Mouse (Mus musculus): ENCODE measurements at regions not wholly inside any gene's neighbourhood (a gene's known extent, or its start where the extent isn't known, plus 50 kb on each side); places are given as distances from the start of the nearest gene placed in this dataset.

DNA sequence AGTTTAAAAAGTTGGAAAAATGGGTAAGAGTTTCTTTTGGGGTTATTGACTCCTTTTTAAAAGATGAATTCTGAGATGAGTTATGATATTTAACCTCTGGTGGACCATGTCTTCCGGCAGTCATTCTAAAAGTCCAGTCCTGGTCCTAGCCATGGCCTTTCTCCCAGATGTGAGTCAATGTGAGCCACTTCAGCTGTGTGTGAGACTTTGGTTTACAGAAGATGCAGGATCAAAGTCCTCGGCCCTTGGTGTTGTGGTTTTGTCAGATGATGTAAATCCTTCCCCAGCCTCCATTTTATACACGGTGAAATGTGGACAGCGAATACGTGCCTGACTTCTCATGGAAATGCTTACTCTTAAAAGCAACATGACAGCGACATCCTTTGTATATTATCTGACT is 287.0 kb upstream of the Tmem132c start:
- H3K4me3 ChIP-seq, result no peak overlapping the region

DNA sequence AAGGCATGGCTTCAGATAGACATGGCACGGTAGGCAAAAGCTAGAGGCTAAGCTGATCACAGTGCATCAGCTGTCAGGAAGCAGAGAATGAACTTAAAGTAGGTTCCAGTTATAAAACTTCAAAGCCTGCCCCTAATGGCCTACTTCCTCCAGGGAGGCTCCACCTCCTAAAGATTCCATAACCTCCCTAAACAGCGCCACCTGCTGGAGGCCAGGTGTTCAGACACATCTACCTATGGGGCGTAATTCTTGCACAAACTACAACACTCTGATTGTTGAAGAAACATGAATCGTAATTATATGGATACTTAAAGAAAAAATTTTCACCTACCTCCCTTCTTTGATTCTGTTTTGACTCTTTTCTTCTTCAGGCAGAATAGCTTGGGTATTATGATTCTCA is 277.0 kb upstream of the Tmem132c start:
- H3K4me1 ChIP-seq, result no peaks in the 10 kb centered on the region
- no peaks in the 10 kb centered on the region for H3K36me3 ChIP-seq
- no peak overlapping the region for H3K4me3 ChIP-seq
- no peak overlapping the region for H3K27ac ChIP-seq
- WGBS, result 88% methylated on average over 4 of the region's 4 CpGs
- H3K9me3 ChIP-seq, result peaks cover 6% of the 10 kb centered on the region; the same call in 1 of the 2 replicates
- H3K9ac ChIP-seq, result no peak overlapping the region
- no peak for ATAC-seq (ENCODE audit: low FRiP score, low read depth)
- no peaks in the 10 kb centered on the region for H3K27me3 ChIP-seq
- H3K4me2 ChIP-seq (replicated peaks), result no peak overlapping the region

More for the DNA sequence above, 287.0 kb upstream of the Tmem132c start:
- no peak for ATAC-seq (ENCODE audit: low FRiP score, low read depth)
- no peak overlapping the region for H3K4me2 ChIP-seq (replicated peaks)
- H3K27me3 ChIP-seq, result no peaks in the 10 kb centered on the region
- no peaks in the 10 kb centered on the region for H3K36me3 ChIP-seq
- no peak overlapping the region for H3K9ac ChIP-seq
- WGBS, result 93% methylated on average over 6 of the region's 6 CpGs
- no peaks in the 10 kb centered on the region for H3K4me1 ChIP-seq
- no peaks in the 10 kb centered on the region for H3K9me3 ChIP-seq
- H3K27ac ChIP-seq, result no peak overlapping the region

DNA sequence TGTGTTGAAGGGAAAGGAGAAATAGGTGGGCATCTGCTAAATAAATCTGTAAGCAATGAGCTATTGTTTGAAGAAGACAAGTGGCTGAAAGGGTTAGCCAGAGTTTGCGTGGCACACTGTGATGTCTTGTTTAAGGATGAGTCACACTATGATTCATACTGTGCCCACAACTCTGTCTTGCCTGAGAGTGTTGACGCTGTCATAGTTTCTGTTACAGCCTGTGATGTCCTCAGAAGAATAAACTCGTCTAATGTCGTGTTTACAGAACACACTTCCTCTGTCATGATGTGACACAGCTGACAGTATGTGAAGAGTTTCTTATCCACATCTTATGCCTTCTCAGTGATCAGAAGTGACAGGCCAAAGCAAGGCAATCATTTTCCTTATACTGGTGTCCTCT is 274.5 kb upstream of the Tmem132c start:
- H3K4me2 ChIP-seq (replicated peaks), result no peak overlapping the region
- H3K4me3 ChIP-seq, result no peak overlapping the region
- WGBS, result 87% methylated on average over 4 of the region's 4 CpGs
- no peak overlapping the region for H3K27ac ChIP-seq
- H3K9ac ChIP-seq, result no peak overlapping the region
- no peaks in the 10 kb centered on the region for H3K4me1 ChIP-seq
- H3K27me3 ChIP-seq, result no peaks in the 10 kb centered on the region
- ATAC-seq (ENCODE audit: low FRiP score, low read depth), result no peak
- H3K9me3 ChIP-seq, result no peaks in the 10 kb centered on the region
- no peaks in the 10 kb centered on the region for H3K36me3 ChIP-seq

DNA sequence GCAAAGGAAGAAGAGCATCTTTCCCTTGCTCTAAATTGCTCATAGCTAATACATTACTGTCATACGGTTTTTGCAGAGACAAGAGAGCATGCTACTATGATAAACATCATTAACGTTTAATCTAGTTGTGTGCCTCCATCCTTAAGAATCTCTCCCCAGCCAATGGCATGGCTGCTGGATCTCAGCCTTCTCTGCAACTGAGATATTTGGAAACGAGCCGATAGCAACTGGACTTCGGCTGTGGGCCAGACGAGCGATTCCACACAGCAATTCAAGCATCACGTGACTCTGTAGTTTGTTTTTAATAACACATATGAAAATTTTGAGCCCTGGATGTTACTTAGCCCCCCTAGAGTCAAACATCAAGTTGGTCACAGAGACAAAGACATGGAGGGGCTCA is 272.2 kb upstream of the Tmem132c start:
- Histone ChIP-seq H3K4me2 (replicated peaks) (no peak overlapping the region), H3K9ac (no peak overlapping the region), H3K27ac (no peak overlapping the region), H3K4me1 (no peaks in the 10 kb centered on the region; the same call in 1 of the 2 replicates), H3K36me3 (no peaks in the 10 kb centered on the region), H3K9me3 (no peaks in the 10 kb centered on the region), H3K27me3 (no peaks in the 10 kb centered on the region), H3K4me3 (no peak overlapping the region)
- no peak for ATAC-seq (ENCODE audit: low FRiP score, low read depth)
- WGBS, result 84% methylated on average over 8 of the region's 8 CpGs

DNA sequence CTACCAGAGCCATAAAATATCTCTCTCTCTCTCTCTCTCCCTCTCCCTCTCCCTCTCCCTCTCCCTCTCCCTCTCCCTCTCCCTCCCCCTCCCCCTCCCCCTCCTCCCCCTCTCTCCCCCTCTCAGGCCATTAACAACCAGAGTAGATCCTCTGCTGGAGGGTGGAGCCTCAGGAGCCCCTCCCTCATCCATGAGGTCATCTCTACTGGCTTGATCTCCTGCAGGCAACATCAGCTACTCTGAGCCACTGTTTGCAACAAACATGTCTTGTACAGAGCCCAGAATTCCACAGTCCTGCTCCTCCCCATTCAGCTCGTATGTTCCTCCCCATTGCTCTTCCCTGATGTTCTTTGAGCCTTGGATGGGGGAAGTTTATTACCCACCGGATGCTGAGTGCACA is 270.3 kb upstream of the Tmem132c start:
- H3K9me3 ChIP-seq, result no peaks in the 10 kb centered on the region
- no peaks in the 10 kb centered on the region for H3K36me3 ChIP-seq
- no peak overlapping the region for H3K4me2 ChIP-seq (replicated peaks)
- ATAC-seq (ENCODE audit: low FRiP score, low read depth), result no peak
- no peaks in the 10 kb centered on the region; the same call in 1 of the 2 replicates for H3K4me1 ChIP-seq
- H3K9ac ChIP-seq, result no peak overlapping the region
- WGBS, result 57% methylated on average over 2 of the region's 2 CpGs
- H3K27me3 ChIP-seq, result no peaks in the 10 kb centered on the region
- no peak overlapping the region for H3K27ac ChIP-seq
- no peak overlapping the region for H3K4me3 ChIP-seq

DNA sequence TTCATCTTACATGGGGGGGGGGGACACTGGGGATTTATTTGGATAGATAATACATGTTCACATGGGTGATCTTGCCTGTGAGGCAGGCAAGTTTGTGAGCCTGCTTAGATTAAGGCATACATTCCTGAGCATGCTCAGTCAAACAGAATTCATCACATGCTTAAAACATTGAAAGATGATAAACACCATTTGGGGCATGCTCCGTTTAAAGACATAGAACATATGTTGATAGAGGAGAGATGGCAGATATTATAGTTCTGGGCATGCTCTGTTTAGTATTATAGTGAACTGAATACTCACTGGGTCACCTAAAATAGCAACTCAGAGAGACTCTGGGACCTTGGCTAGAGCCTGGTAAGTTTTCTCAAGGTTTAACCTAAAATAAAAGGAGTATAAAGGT is 269.6 kb upstream of the Tmem132c start:
- H3K9ac ChIP-seq, result no peak overlapping the region
- 68% methylated on average over 1 of the region's 1 CpGs for WGBS
- no peaks in the 10 kb centered on the region for H3K27me3 ChIP-seq
- H3K9me3 ChIP-seq, result no peaks in the 10 kb centered on the region
- H3K4me1 ChIP-seq, result no peaks in the 10 kb centered on the region; the same call in 1 of the 2 replicates
- no peak overlapping the region for H3K4me2 ChIP-seq (replicated peaks)
- H3K36me3 ChIP-seq, result no peaks in the 10 kb centered on the region
- no peak overlapping the region for H3K4me3 ChIP-seq
- ATAC-seq (ENCODE audit: low FRiP score, low read depth), result no peak
- H3K27ac ChIP-seq, result no peak overlapping the region

DNA sequence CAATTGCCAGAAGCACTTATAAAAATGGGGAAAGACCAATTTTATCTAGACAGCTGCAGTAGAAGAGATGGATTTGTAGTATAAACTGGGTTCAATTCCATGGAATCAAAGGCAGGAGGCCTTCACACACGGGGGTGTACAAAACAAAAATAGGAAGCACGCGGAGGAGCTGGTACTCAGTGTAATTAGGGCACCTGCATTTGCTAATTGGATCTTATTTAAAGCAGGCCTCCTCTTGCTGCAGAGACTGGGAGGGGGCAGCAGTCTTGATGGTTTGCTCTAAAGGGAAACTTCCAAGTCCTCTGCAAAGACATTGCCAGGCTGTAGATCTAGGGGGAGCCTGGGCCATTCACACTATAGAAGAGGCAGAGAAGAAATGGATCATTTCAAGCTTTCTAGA is 268.2 kb upstream of the Tmem132c start:
- no peak for ATAC-seq (ENCODE audit: low FRiP score, low read depth)
- WGBS, result 11% methylated on average over 3 of the region's 3 CpGs
- H3K4me3 ChIP-seq, result no peak overlapping the region

DNA sequence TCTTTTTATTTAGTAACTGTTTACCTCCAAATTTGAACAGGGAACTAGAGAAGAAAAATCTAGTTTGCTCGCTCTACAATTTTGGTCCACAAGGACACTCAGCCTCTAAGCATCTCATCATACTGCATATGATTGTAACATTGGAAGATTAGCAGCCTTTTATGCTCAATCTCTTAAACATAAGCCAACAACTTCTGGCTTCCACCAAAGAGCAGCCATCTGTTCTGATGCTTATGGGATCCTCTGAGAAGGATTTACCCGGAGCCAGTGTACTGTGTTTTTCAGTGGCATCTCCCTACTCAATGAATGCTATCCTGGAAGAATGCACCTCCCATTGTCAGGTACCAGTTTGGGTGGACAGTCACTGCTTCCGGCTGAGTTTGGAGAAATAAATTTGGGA is 267.0 kb upstream of the Tmem132c start:
- H3K4me3 ChIP-seq, result no peak overlapping the region
- no peak overlapping the region for H3K9ac ChIP-seq
- no peak for ATAC-seq (ENCODE audit: low FRiP score, low read depth)
- H3K9me3 ChIP-seq, result 0 out of 2 replicates have a peak, but pooled peaks cover 5% of the 10 kb centered on the region
- H3K36me3 ChIP-seq, result no peaks in the 10 kb centered on the region
- WGBS, result 89% methylated on average over 3 of the region's 3 CpGs
- H3K4me2 ChIP-seq (replicated peaks), result no peak overlapping the region
- H3K4me1 ChIP-seq, result no peaks in the 10 kb centered on the region; the same call in 1 of the 2 replicates
- no peak overlapping the region for H3K27ac ChIP-seq
- no peaks in the 10 kb centered on the region for H3K27me3 ChIP-seq

More for the DNA sequence above, 268.2 kb upstream of the Tmem132c start:
- Histone ChIP-seq H3K27me3 (no peaks in the 10 kb centered on the region), H3K36me3 (no peaks in the 10 kb centered on the region), H3K4me1 (no peaks in the 10 kb centered on the region; the same call in 1 of the 2 replicates), H3K9ac (no peak overlapping the region), H3K4me2 (replicated peaks) (no peak overlapping the region), H3K27ac (no peak overlapping the region), H3K9me3 (no peaks in the 10 kb centered on the region)

DNA sequence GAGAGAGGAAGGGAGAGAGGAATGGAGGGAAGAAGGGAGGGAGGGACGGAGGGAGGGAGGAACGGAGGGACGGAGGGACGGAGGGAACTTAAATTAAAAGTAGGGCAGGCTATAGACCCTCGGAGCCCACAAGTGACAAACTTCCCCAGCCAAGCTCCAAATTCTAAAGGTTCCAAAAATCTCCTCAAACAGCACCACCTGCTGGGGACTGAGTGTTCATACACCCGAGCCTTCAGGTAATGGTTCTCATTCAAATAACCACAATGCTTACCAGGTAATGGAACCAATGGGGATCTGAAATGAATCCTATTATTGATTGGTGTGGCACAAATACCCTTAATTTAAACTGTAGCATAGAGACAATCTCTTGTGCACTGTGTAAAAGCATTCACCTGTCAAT is 246.0 kb upstream of the Tmem132c start:
- Histone ChIP-seq H3K4me1 (no peaks in the 10 kb centered on the region), H3K9ac (no peak overlapping the region), H3K4me2 (replicated peaks) (no peak overlapping the region), H3K27ac (no peak overlapping the region), H3K27me3 (no peaks in the 10 kb centered on the region), H3K36me3 (no peaks in the 10 kb centered on the region), H3K9me3 (no peaks in the 10 kb centered on the region), H3K4me3 (no peak overlapping the region)
- ATAC-seq (ENCODE audit: low FRiP score, low read depth), result no peak
- WGBS, result 70% methylated on average over 6 of the region's 6 CpGs

DNA sequence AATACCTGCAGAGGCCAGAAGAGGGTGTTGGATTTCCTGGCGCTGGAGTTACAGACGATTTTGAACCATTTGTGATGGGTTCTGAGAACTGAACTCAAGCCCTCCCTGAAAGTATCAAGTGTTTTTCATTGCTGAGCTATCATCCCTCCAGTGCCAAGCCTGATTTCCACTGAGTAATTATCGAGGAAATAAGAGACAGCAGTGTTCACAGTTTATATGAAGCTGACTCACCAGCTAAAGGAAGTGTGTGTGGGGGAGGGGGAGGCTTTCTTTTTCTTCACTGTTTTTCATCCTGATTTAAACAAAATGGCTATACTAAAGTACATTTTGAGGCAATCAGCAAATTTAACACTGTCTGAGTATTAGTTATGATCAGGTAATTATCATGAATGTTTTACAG is 227.4 kb upstream of the Tmem132c start:
- ATAC-seq (ENCODE audit: low FRiP score, low read depth), result no peak; the same call in 1 of the 2 replicates
- Histone ChIP-seq H3K36me3 (no peaks in the 10 kb centered on the region), H3K4me2 (replicated peaks) (no peak overlapping the region), H3K9me3 (no peaks in the 10 kb centered on the region), H3K27me3 (no peaks in the 10 kb centered on the region), H3K9ac (no peak overlapping the region), H3K27ac (no peak overlapping the region), H3K4me3 (no peak overlapping the region), H3K4me1 (peaks cover 20% of the 10 kb centered on the region)
- WGBS, result 74% methylated on average over 3 of the region's 3 CpGs

DNA sequence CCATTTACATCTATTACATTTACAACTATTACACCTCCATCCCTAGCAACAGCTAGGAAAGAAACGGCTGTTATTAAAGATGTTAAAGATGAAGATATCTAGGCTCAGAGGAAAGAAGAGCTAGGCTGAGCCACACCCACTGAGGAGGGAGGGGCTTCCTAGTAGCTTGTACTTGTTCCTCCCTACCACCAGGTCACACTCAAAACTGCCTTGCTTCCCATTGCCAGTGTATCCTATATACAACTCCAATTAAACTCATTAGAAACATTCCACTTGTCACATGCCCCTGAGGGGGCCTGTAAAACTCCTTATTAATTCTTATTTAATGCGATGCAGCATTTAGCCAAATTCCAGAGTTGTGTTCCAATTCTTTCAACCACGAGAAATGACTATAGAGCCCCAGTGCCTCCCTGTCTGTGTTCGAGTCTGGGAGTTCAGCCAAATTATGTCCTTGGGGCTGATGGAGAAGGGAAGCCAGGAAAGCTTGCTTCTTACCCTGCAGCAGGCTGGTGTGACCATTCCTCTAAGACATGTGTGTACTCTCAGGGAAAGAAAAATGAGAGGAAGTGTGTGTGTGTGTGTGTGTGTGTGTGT is 225.0 kb upstream of the Tmem132c start:
- no peak overlapping the region for H3K27ac ChIP-seq
- H3K4me2 ChIP-seq (replicated peaks), result no peak overlapping the region
- no peaks in the 10 kb centered on the region for H3K36me3 ChIP-seq
- 45% methylated on average over 4 of the region's 4 CpGs for WGBS
- peak; percentile 89 for ATAC-seq (ENCODE audit: low FRiP score, low read depth)
- H3K27me3 ChIP-seq, result no peaks in the 10 kb centered on the region
- H3K9ac ChIP-seq, result no peak overlapping the region
- no peaks in the 10 kb centered on the region for H3K9me3 ChIP-seq
- H3K4me3 ChIP-seq, result no peak overlapping the region
- H3K4me1 ChIP-seq, result peaks cover 20% of the 10 kb centered on the region

DNA sequence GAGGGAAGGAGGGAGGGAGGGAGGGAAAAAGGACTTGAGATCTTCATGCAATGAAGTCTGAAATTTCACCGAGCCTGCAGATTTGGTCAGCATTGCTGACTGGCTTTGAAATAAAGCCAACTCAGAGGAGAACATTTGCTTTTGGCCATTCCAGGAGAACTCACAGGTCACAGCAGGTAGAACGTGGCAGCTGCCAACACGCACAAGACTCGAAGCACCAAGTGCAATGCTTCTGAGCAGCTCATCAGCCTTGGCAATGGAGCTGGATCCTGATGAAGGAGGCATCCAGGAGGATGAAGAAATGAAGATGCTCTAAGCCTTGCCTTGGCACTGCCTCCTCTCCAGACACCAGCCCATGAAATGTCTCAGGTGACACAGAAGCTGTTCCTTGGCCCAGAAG is 223.6 kb upstream of the Tmem132c start:
- no peak for ATAC-seq (ENCODE audit: low FRiP score, low read depth)
- H3K9me3 ChIP-seq, result no peaks in the 10 kb centered on the region
- no peaks in the 10 kb centered on the region for H3K36me3 ChIP-seq
- 81% methylated on average over 4 of the region's 4 CpGs for WGBS
- H3K4me1 ChIP-seq, result peaks cover 20% of the 10 kb centered on the region
- no peak overlapping the region for H3K27ac ChIP-seq
- H3K4me2 ChIP-seq (replicated peaks), result no peak overlapping the region
- no peaks in the 10 kb centered on the region for H3K27me3 ChIP-seq
- no peak overlapping the region for H3K9ac ChIP-seq
- no peak overlapping the region for H3K4me3 ChIP-seq

DNA sequence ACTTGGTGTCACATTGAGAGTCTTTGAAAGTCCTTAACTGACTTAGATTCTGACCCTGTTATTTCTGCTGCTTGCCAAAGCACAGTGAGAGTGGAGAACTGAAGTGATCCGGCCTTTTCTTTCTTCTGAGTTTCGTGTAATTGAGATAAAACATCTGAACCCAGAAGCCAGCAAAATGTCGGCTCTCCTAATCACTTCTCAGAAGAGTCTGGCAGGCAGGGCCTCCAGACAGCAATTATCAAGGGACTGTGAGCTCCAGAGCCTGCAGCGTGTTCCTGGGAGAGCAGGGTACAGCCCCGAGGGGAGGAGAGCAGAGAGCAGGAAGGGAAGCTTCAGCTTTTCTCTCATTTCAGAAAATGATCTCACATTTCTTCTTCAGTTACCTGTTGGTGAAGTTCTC is 205.1 kb upstream of the Tmem132c start:
- ATAC-seq (ENCODE audit: low FRiP score, low read depth), result no peak
- Histone ChIP-seq H3K9ac (no peak overlapping the region), H3K4me1 (no peaks in the 10 kb centered on the region), H3K27me3 (no peaks in the 10 kb centered on the region), H3K27ac (no peak overlapping the region), H3K9me3 (no peaks in the 10 kb centered on the region), H3K4me2 (replicated peaks) (no peak overlapping the region), H3K36me3 (no peaks in the 10 kb centered on the region), H3K4me3 (no peak overlapping the region)
- 34% methylated on average over 5 of the region's 5 CpGs for WGBS

All from limb, embryonic 13.5 days (tissue).